Mouse (Mus musculus) kidney, embryonic 14.5 days (tissue): ENCODE results near the gene Eif5b. TPM values are rescaled to one million over a fixed set of nuclear protein-coding genes. Genes with fewer than 3 reads are reported as not detected.

Experiments used
- ATAC-seq: fragments of 200-750 bp; cut with Nextera tagmentation; 2 replicates; pipeline ENCODE4 v1.8.0; 2017; ENCODE audit warnings: moderate number of reproducible peaks, mild to moderate bottlenecking, moderate TSS enrichment, moderate library complexity; ENCODE audit not compliant: low FRiP score, low TSS enrichment
- H3K27ac ChIP-seq: fragments of 300-500 bp; sonication (generic); 2 replicates; pipeline ENCODE4 v1.5.1; 2014; ENCODE audit warnings: low read depth, mild to moderate bottlenecking, low read length, moderate library complexity, mixed read lengths
- H3K27me3 ChIP-seq: fragments of 300-500 bp; sonication (generic); 2 replicates; pipeline ENCODE4 v1.6.1; 2014; ENCODE audit warnings: mild to moderate bottlenecking, low read length; ENCODE audit not compliant: control insufficient read depth, insufficient read depth
- H3K36me3 ChIP-seq: fragments of 300-500 bp; sonication (generic); 2 replicates; pipeline ENCODE4 v1.6.1; 2014; ENCODE audit warnings: low read length, mixed read lengths; ENCODE audit not compliant: control insufficient read depth, insufficient read depth
- H3K4me1 ChIP-seq: fragments of 300-500 bp; sonication (generic); 2 replicates; pipeline ENCODE4 v1.6.1; 2014; ENCODE audit warnings: low read length, mixed read lengths; ENCODE audit not compliant: control insufficient read depth, insufficient read depth
- H3K4me2 ChIP-seq: fragments of 300-500 bp; sonication (generic); replicated peaks from 2 replicates; pipeline ENCODE4 v1.6.1; 2014; ENCODE audit warnings: low read depth, mild to moderate bottlenecking, low read length
- H3K4me3 ChIP-seq: fragments of 300-500 bp; sonication (generic); 2 replicates; pipeline ENCODE4 v1.5.1; 2014; ENCODE audit warnings: mild to moderate bottlenecking, low read length
- H3K9ac ChIP-seq: fragments of 300-500 bp; sonication (generic); 2 replicates; pipeline ENCODE4 v1.6.1; 2014; ENCODE audit warnings: low read depth, mild to moderate bottlenecking, low read length, moderate library complexity
- H3K9me3 ChIP-seq: fragments of 300-500 bp; sonication (generic); 2 replicates; pipeline ENCODE4 v1.6.1; 2016; ENCODE audit warnings: low read length; ENCODE audit not compliant: control insufficient read depth
- WGBS: fragments of 180-500 bp; shearing (Covaris S2); extraction: QIAGEN DNeasy Blood & Tissue Kit; methylation state at CpG from one replicate; pipeline ENCODE4 v1.1.7; 2014; 5-methylcytosine and 5-hydroxymethylcytosine counted together
- polyA plus RNA-seq: library from polyadenylated mRNA; unstranded; fragments of >200 nt; fragmentation: Nextera tagmentation; extraction: Ambion mirVana; gene quantifications from 2 replicates; pipeline ENCODE4 v1.2.1, GENCODE M21; 2014

The Eif5b gene
- 29.9 and 38.4 TPM in 2 replicates for polyA plus RNA-seq

GRCm38 (mm10) chr1:37997867-37998266 lies at the start of gene Eif5b, which contains the start of gene Txndc9:
Gene Eif5b, plus strand, starts transcription at chr1:37998010.
Gene Txndc9, minus strand, starts transcription at chr1:37997893.
- Histone ChIP-seq H3K9me3 (no peaks in the 10 kb centered on the region), H3K9ac (peak within 1 kb of the TSS; percentile 91), H3K36me3 (peaks cover 25% of the 10 kb centered on the region), H3K4me3 (peak within 1 kb of the TSS; percentile 91), H3K27ac (peak within 1 kb of the TSS; percentile 88), H3K4me2 (peak within 1 kb of the TSS; percentile 73), H3K4me1 (peaks cover 16% of the 10 kb centered on the region), H3K27me3 (no peaks in the 10 kb centered on the region)
- WGBS = under 1% methylated on average over 50 of the region's 50 CpGs
- peak; percentile 94 for ATAC-seq

- H3K4me3 ChIP-seq = no peak overlapping the region
- H3K27me3 ChIP-seq = no peaks in the 10 kb centered on the region
- H3K27ac ChIP-seq = no peak overlapping the region
- H3K4me1 ChIP-seq = no peaks in the 10 kb centered on the region
- WGBS = 79% methylated on average over 2 of the region's 2 CpGs
- ATAC-seq = no peak
- no peak overlapping the region for H3K9ac ChIP-seq
- H3K36me3 ChIP-seq = no peaks in the 10 kb centered on the region
- H3K9me3 ChIP-seq = no peaks in the 10 kb centered on the region
- no peak overlapping the region for H3K4me2 ChIP-seq
Measured at GRCm38 (mm10) chr1:37948906-37949305, 48.9 kb upstream of the Eif5b start.

DNA sequence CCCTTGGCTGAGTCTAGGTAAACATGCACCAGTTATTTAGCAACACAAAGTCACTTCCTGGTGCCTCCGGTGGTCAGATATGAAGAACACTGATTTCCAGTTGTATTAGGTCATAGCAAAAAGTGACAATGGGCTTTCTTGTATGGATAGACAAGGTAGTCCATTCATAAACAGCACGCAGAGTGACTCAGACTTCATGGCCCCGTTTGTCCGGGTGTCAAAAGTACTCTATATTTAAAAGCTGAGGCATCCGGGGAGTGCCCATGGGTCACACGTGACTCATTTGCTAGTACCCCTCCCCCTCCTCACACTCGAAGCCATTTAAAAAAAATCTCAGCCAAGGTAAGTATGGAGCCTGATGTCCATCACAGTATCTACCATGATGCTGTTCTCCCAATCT lies 43.0 kb upstream of the Eif5b start:
- Histone ChIP-seq H3K4me1 (no peaks in the 10 kb centered on the region), H3K27ac (no peak overlapping the region), H3K9ac (no peak overlapping the region), H3K4me3 (no peak overlapping the region), H3K36me3 (no peaks in the 10 kb centered on the region), H3K27me3 (no peaks in the 10 kb centered on the region), H3K9me3 (no peaks in the 10 kb centered on the region), H3K4me2 (no peak overlapping the region)
- ATAC-seq = no peak
- 84% methylated on average over 7 of the region's 7 CpGs for WGBS

DNA sequence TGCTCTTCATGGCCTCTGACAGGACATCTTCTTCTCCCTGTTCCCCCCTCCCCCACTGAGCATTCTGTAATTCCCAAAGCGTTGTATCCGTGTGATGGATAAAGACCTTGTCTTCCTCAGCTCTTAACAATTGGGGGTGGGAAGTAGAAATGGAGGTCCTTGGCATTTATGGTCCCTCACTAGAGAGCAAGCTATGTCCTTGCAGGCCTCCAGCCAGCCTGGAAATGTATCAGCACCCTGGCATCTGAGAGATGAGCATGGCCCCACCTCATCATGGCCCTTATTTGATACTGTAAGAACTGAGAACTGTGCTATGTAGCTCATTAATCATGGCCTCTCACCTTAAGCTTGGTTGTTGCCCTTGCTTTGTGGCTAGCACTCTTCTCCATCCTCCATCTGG lies 42.6 kb upstream of the Eif5b start:
- Histone ChIP-seq H3K27ac (no peak overlapping the region), H3K4me3 (no peak overlapping the region), H3K9me3 (no peaks in the 10 kb centered on the region), H3K27me3 (no peaks in the 10 kb centered on the region), H3K9ac (no peak overlapping the region), H3K4me2 (no peak overlapping the region), H3K4me1 (no peaks in the 10 kb centered on the region), H3K36me3 (no peaks in the 10 kb centered on the region)
- 91% methylated on average over 2 of the region's 2 CpGs for WGBS
- no peak for ATAC-seq

- H3K4me1 ChIP-seq = no peaks in the 10 kb centered on the region
- no peak overlapping the region for H3K4me2 ChIP-seq
- H3K27me3 ChIP-seq = no peaks in the 10 kb centered on the region
- no peak overlapping the region for H3K4me3 ChIP-seq
- WGBS = 24% methylated on average over 3 of the region's 3 CpGs
- no peaks in the 10 kb centered on the region for H3K9me3 ChIP-seq
- ATAC-seq = no peak
- no peak overlapping the region for H3K9ac ChIP-seq
- H3K36me3 ChIP-seq = no peaks in the 10 kb centered on the region
- no peak overlapping the region for H3K27ac ChIP-seq
Measured at GRCm38 (mm10) chr1:37956690-37957431, 40.9 kb upstream of the Eif5b start.

- Histone ChIP-seq H3K4me2 (no peak within 1 kb of the TSS), H3K27ac (no peak within 1 kb of the TSS)
Measured at GRCm38 (mm10) chr1:37957659-37958058, 40.2 kb upstream of the Eif5b start, which contains the start of gene Lyg1. Gene Lyg1, minus strand, starts transcription at chr1:37957759.

DNA sequence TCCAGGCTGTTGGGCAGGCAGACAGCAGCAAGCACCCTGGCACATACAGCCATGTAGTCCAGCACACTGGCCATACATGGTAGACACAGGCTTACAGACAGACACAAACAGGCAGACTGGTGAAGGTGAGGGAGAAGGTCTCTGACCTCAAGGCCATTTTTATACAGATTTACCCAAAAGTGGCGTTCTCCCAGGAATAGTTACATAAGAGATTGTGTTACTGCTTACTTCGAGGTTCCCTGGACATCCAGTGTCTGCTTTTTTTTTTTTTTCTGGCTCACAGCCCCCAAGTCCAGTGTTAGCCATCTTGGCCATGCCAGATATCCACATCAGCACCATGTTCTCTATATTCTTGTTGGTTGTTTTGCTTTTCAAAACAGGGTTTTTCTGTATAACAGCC lies 39.3 kb upstream of the Eif5b start:
- Histone ChIP-seq H3K4me3 (no peak overlapping the region), H3K4me2 (no peak overlapping the region), H3K27ac (no peak overlapping the region), H3K4me1 (no peaks in the 10 kb centered on the region), H3K9me3 (no peaks in the 10 kb centered on the region), H3K36me3 (no peaks in the 10 kb centered on the region), H3K9ac (no peak overlapping the region), H3K27me3 (no peaks in the 10 kb centered on the region)
- WGBS = 72% methylated on average over 2 of the region's 2 CpGs
- no peak for ATAC-seq

More at GRCm38 (mm10) chr1:37957659-37958058, 40.2 kb upstream of the Eif5b start, which contains the start of gene Lyg1:
- no peaks in the 10 kb centered on the region for H3K4me1 ChIP-seq
- no peak within 1 kb of the TSS for H3K9ac ChIP-seq
- 90% methylated on average over 5 of the region's 5 CpGs for WGBS
- H3K4me3 ChIP-seq = no peak within 1 kb of the TSS
- H3K27me3 ChIP-seq = no peaks in the 10 kb centered on the region
- no peaks in the 10 kb centered on the region for H3K9me3 ChIP-seq
- no peaks in the 10 kb centered on the region for H3K36me3 ChIP-seq
- ATAC-seq = no peak

DNA sequence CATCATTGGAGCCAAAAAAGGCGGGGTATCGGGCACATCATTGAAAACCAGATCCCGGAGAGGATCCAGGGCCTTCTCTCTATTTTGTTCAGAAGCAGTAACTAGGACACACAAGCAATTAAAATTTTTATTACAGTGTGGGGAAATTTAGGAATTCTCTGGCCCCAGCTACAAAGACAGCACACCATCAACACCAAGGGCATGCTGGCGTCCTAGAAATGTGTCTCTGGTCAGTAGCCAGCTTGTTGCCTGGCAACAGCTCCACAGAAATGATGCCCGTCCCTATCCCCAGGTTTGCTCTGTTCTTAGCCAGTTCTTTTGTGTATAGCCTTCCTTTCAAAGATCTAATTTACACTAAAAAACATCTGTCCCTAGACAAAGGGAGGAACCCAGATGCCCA lies 38.3 kb upstream of the Eif5b start:
- ATAC-seq = no peak

GRCm38 (mm10) chr1:37965571-37965970 lies 32.2 kb upstream of the Eif5b start:
- no peaks in the 10 kb centered on the region for H3K36me3 ChIP-seq
- no peak overlapping the region for H3K4me2 ChIP-seq
- H3K9ac ChIP-seq = no peak overlapping the region
- no peaks in the 10 kb centered on the region for H3K4me1 ChIP-seq
- no peak overlapping the region for H3K27ac ChIP-seq
- no peaks in the 10 kb centered on the region for H3K9me3 ChIP-seq
- no peak for ATAC-seq
- H3K4me3 ChIP-seq = no peak overlapping the region
- 56% methylated on average over 10 of the region's 10 CpGs for WGBS
- no peaks in the 10 kb centered on the region for H3K27me3 ChIP-seq

More for the DNA sequence above, 38.3 kb upstream of the Eif5b start:
- H3K4me2 ChIP-seq = no peak overlapping the region
- WGBS = 72% methylated on average over 5 of the region's 5 CpGs
- H3K9ac ChIP-seq = no peak overlapping the region
- no peaks in the 10 kb centered on the region for H3K4me1 ChIP-seq
- no peaks in the 10 kb centered on the region for H3K27me3 ChIP-seq
- H3K9me3 ChIP-seq = no peaks in the 10 kb centered on the region
- no peaks in the 10 kb centered on the region for H3K36me3 ChIP-seq
- no peak overlapping the region for H3K4me3 ChIP-seq
- no peak overlapping the region for H3K27ac ChIP-seq
